Mouse (Mus musculus) forebrain, embryonic 10.5 days (tissue): ENCODE results near the gene Rfng. TPM values are rescaled to one million over a fixed set of nuclear protein-coding genes. Genes with fewer than 3 reads are reported as not detected.
A peak's percentile ranks its signal among the peaks of the same experiment; 100 is the strongest.

ENCODE experiments used
- DNase-seq: peaks from one replicate; pipeline ENCODE4 v3.0.0-alpha.2; 2017; ENCODE audit warnings: low spot score; ENCODE audit errors: extremely low spot score
- H3K27ac ChIP-seq: fragments of 300-500 bp; sonication (generic); 2 replicates; pipeline ENCODE4 v1.5.1; 2016; ENCODE audit warnings: mild to moderate bottlenecking
- H3K27me3 ChIP-seq: fragments of 300-500 bp; sonication (generic); 2 replicates; pipeline ENCODE4 v1.6.1; 2016; ENCODE audit warnings: mild to moderate bottlenecking; ENCODE audit not compliant: poor library complexity, severe bottlenecking
- H3K36me3 ChIP-seq: fragments of 300-500 bp; sonication (generic); replicated peaks from 2 replicates; pipeline ENCODE4 v1.6.1; 2016; ENCODE audit warnings: mild to moderate bottlenecking, moderate library complexity
- H3K4me1 ChIP-seq: fragments of 300-500 bp; sonication (generic); 2 replicates; pipeline ENCODE4 v1.6.1; 2016
- H3K4me3 ChIP-seq: fragments of 300-500 bp; sonication (generic); 2 replicates; pipeline ENCODE4 v1.5.1; 2016; ENCODE audit warnings: mild to moderate bottlenecking, moderate library complexity
- H3K9me3 ChIP-seq: fragments of 300-500 bp; sonication (generic); 2 replicates; pipeline ENCODE4 v1.6.1; 2016; ENCODE audit warnings: mild to moderate bottlenecking, moderate library complexity
- WGBS: fragments of 180-500 bp; shearing (Covaris S2); methylation state at CpG from one replicate; pipeline ENCODE4 v1.1.7; 2016; 5-methylcytosine and 5-hydroxymethylcytosine counted together
- polyA plus RNA-seq: library from polyadenylated mRNA; unstranded; fragments of >200 nt; fragmentation: Nextera tagmentation; extraction: Ambion mirVana; gene quantifications from 2 replicates; pipeline ENCODE4 v1.2.1, GENCODE M21; 2016

The Rfng gene
- polyA plus RNA-seq, 1 experiment from 2014 or later: 43.3 TPM

- Histone ChIP-seq H3K27me3 (no peaks in the 10 kb centered on the region), H3K9me3 (no peaks in the 10 kb centered on the region), H3K27ac (peak overlapping the region; percentile 99), H3K36me3 (peaks cover 55% of the 10 kb centered on the region), H3K4me3 (peak overlapping the region; percentile 94), H3K4me1 (peaks cover 61% of the 10 kb centered on the region)
- WGBS: under 1% methylated on average over 40 of the region's 40 CpGs
- DNase-seq: no peak
Observed at GRCm38 (mm10) chr11:120823551-120823947, 39.5 kb upstream of the Rfng start.

GRCm38 (mm10) chr11:120822831-120823550 is 39.0 kb upstream of the Rfng start:
- peak overlapping the region; percentile 94 for H3K4me3 ChIP-seq
- H3K36me3 ChIP-seq: peaks cover 60% of the 10 kb centered on the region
- peaks cover 60% of the 10 kb centered on the region for H3K4me1 ChIP-seq
- DNase-seq: no peak
- WGBS: 2% methylated on average over 14 of the region's 14 CpGs
- no peaks in the 10 kb centered on the region for H3K9me3 ChIP-seq
- H3K27me3 ChIP-seq: no peaks in the 10 kb centered on the region
- H3K27ac ChIP-seq: peak overlapping the region; percentile 99

GRCm38 (mm10) chr11:120822321-120822720 is 38.3 kb upstream of the Rfng start:
- Histone ChIP-seq H3K4me3 (peak overlapping the region; percentile 94), H3K36me3 (peaks cover 67% of the 10 kb centered on the region), H3K27ac (peak overlapping the region; percentile 99), H3K9me3 (no peaks in the 10 kb centered on the region), H3K27me3 (no peaks in the 10 kb centered on the region), H3K4me1 (peaks cover 57% of the 10 kb centered on the region)
- no peak for DNase-seq
- WGBS: 73% methylated on average over 4 of the region's 4 CpGs

- WGBS: 88% methylated on average over 14 of the region's 14 CpGs
- H3K4me1 ChIP-seq: peaks cover 47% of the 10 kb centered on the region
- no peak for DNase-seq
- H3K27me3 ChIP-seq: no peaks in the 10 kb centered on the region
- peak overlapping the region; percentile 94 for H3K4me3 ChIP-seq
- H3K36me3 ChIP-seq: peaks cover 74% of the 10 kb centered on the region
- H3K9me3 ChIP-seq: no peaks in the 10 kb centered on the region
- peak overlapping the region; percentile 46; the same call in 1 of the 2 replicates for H3K27ac ChIP-seq
Observed at GRCm38 (mm10) chr11:120821076-120821922, 37.3 kb upstream of the Rfng start.

- Histone ChIP-seq H3K27me3 (no peaks in the 10 kb centered on the region), H3K4me3 (no peak overlapping the region), H3K36me3 (peaks cover 75% of the 10 kb centered on the region), H3K4me1 (peaks cover 40% of the 10 kb centered on the region), H3K27ac (no peak overlapping the region), H3K9me3 (no peaks in the 10 kb centered on the region)
- 94% methylated on average over 14 of the region's 14 CpGs for WGBS
- no peak for DNase-seq
Observed at GRCm38 (mm10) chr11:120820546-120820945, 36.5 kb upstream of the Rfng start.

GRCm38 (mm10) chr11:120819556-120819955 is 35.5 kb upstream of the Rfng start:
- no peaks in the 10 kb centered on the region for H3K9me3 ChIP-seq
- WGBS: 96% methylated on average over 6 of the region's 6 CpGs
- H3K36me3 ChIP-seq: peaks cover 85% of the 10 kb centered on the region
- H3K4me3 ChIP-seq: no peak overlapping the region
- peaks cover 30% of the 10 kb centered on the region for H3K4me1 ChIP-seq
- DNase-seq: no peak
- H3K27me3 ChIP-seq: no peaks in the 10 kb centered on the region
- no peak overlapping the region for H3K27ac ChIP-seq

- H3K27me3 ChIP-seq: no peaks in the 10 kb centered on the region
- H3K27ac ChIP-seq: no peak overlapping the region
- H3K4me3 ChIP-seq: no peak overlapping the region
- H3K36me3 ChIP-seq: peaks cover 98% of the 10 kb centered on the region
- WGBS: 96% methylated on average over 13 of the region's 13 CpGs
- H3K4me1 ChIP-seq: peaks cover 28% of the 10 kb centered on the region
- no peaks in the 10 kb centered on the region for H3K9me3 ChIP-seq
- no peak for DNase-seq
Observed at GRCm38 (mm10) chr11:120818251-120818650, 34.2 kb upstream of the Rfng start.

- Histone ChIP-seq H3K27ac (no peak overlapping the region), H3K4me3 (no peak overlapping the region), H3K4me1 (peaks cover 19% of the 10 kb centered on the region), H3K9me3 (no peaks in the 10 kb centered on the region), H3K27me3 (no peaks in the 10 kb centered on the region), H3K36me3 (peaks cover 100% of the 10 kb centered on the region)
- DNase-seq: no peak
- WGBS: 93% methylated on average over 6 of the region's 6 CpGs
Observed at GRCm38 (mm10) chr11:120817358-120817757, 33.4 kb upstream of the Rfng start.

GRCm38 (mm10) chr11:120812068-120812467 is 28.1 kb upstream of the Rfng start:
- Histone ChIP-seq H3K27ac (no peak overlapping the region), H3K4me3 (0 out of 2 replicates have a peak overlapping the region, but pooled peaks have one; percentile 2), H3K9me3 (no peaks in the 10 kb centered on the region), H3K27me3 (no peaks in the 10 kb centered on the region), H3K36me3 (peaks cover 100% of the 10 kb centered on the region), H3K4me1 (no peaks in the 10 kb centered on the region)
- DNase-seq: no peak
- 96% methylated on average over 16 of the region's 16 CpGs for WGBS

- no peak overlapping the region for H3K27ac ChIP-seq
- no peak for DNase-seq
- H3K36me3 ChIP-seq: peaks cover 84% of the 10 kb centered on the region
- WGBS: 93% methylated on average over 12 of the region's 12 CpGs
- no peaks in the 10 kb centered on the region for H3K4me1 ChIP-seq
- no peaks in the 10 kb centered on the region for H3K9me3 ChIP-seq
- H3K27me3 ChIP-seq: no peaks in the 10 kb centered on the region
- no peak overlapping the region for H3K4me3 ChIP-seq
Observed at GRCm38 (mm10) chr11:120808010-120808409, 24.0 kb upstream of the Rfng start.

GRCm38 (mm10) chr11:120805375-120806298 is 21.6 kb upstream of the Rfng start:
- Histone ChIP-seq H3K36me3 (peaks cover 60% of the 10 kb centered on the region), H3K4me1 (peaks cover under 1% of the 10 kb centered on the region; the same call in 1 of the 2 replicates), H3K4me3 (no peak overlapping the region), H3K9me3 (no peaks in the 10 kb centered on the region), H3K27ac (no peak overlapping the region), H3K27me3 (no peaks in the 10 kb centered on the region)
- DNase-seq: no peak
- 90% methylated on average over 7 of the region's 7 CpGs for WGBS

GRCm38 (mm10) chr11:120804769-120805168 is 20.8 kb upstream of the Rfng start:
- Histone ChIP-seq H3K27ac (no peak overlapping the region), H3K36me3 (peaks cover 51% of the 10 kb centered on the region), H3K4me3 (no peak overlapping the region), H3K4me1 (peaks cover 9% of the 10 kb centered on the region), H3K27me3 (no peaks in the 10 kb centered on the region), H3K9me3 (no peaks in the 10 kb centered on the region)
- WGBS: 82% methylated on average over 4 of the region's 4 CpGs
- DNase-seq: no peak
